Mouse (Mus musculus): ENCODE results near the gene Neto2. TPM values are rescaled to one million over a fixed set of nuclear protein-coding genes. Genes with fewer than 3 reads are reported as not detected.

The Neto2 gene
- total RNA-seq, 2 experiments from 2014 or later = 61.4 to 66.7 TPM

- DNase-seq (ENCODE audit: low spot score in 2 of 2) = no peak
- intact Hi-C loops (cut with DNase I) = no loop called here
Observed at GRCm38 (mm10) chr8:85604201-85604600, 96.5 kb downstream of the Neto2 start.

GRCm38 (mm10) chr8:85603203-85603895, 97.4 kb downstream of the Neto2 start:
- DNase-seq (ENCODE audit: low spot score in 2 of 2) = peak; percentile 55 to 64
- intact Hi-C loops (cut with DNase I) = loop anchor here (2.0 kb wide), 1 partner anchor 981 kb away; no protein-coding TSS in a partner anchor

- no peak for DNase-seq (ENCODE audit: low spot score in 2 of 2)
- intact Hi-C loops (cut with DNase I) = loop anchor here (2.0 kb wide), 1 partner anchor 982 kb away; no protein-coding TSS in a partner anchor
Observed at GRCm38 (mm10) chr8:85602737-85603136, 98.0 kb downstream of the Neto2 start.

- intact Hi-C loops (cut with DNase I) = loop anchor here (2.0 kb wide), 1 partner anchor 983 kb away; no protein-coding TSS in a partner anchor
- DNase-seq (ENCODE audit: low spot score in 2 of 2) = no peak
Observed at GRCm38 (mm10) chr8:85601741-85602140, 99.0 kb downstream of the Neto2 start.

- intact Hi-C loops (cut with DNase I) = loop anchor here (5.0 kb wide), 1 partner anchor 1310 kb away; no protein-coding TSS in a partner anchor
- no peak for DNase-seq (ENCODE audit: low spot score in 2 of 2)
Observed at GRCm38 (mm10) chr8:85597413-85598191, 103.1 kb downstream of the Neto2 start.

GRCm38 (mm10) chr8:85595391-85595790, 105.3 kb downstream of the Neto2 start:
- DNase-seq (ENCODE audit: low spot score in 2 of 2) = no peak
- intact Hi-C loops (cut with DNase I) = loop anchor here (5.0 kb wide), 1 partner anchor 1312 kb away; no protein-coding TSS in a partner anchor

GRCm38 (mm10) chr8:85594983-85595382, 105.7 kb downstream of the Neto2 start:
- DNase-seq (ENCODE audit: low spot score in 2 of 2) = no peak
- intact Hi-C loops (cut with DNase I) = loop anchor here (5.0 kb wide), 1 partner anchor 1312 kb away; no protein-coding TSS in a partner anchor

- intact Hi-C loops (cut with DNase I) = no loop called here
- no peak for DNase-seq (ENCODE audit: low spot score in 2 of 2)
Observed at GRCm38 (mm10) chr8:85593324-85593723, 107.4 kb downstream of the Neto2 start.

- no peak for DNase-seq (ENCODE audit: low spot score in 2 of 2)
- intact Hi-C loops (cut with DNase I) = no loop called here
Observed at GRCm38 (mm10) chr8:85591532-85591931, 109.2 kb downstream of the Neto2 start.

GRCm38 (mm10) chr8:85590258-85590657, 110.5 kb downstream of the Neto2 start:
- intact Hi-C loops (cut with DNase I) = no loop called here
- no peak for DNase-seq (ENCODE audit: low spot score in 2 of 2)

GRCm38 (mm10) chr8:85588596-85588995, 112.1 kb downstream of the Neto2 start:
- intact Hi-C loops (cut with DNase I) = no loop called here
- no peak for DNase-seq (ENCODE audit: low spot score in 2 of 2)

Small RNAs within 50 kb of the gene (microRNA-seq; reads per million reads assigned to microRNA genes)
- not detected for gene Mir8109

Other genes starting within 250 kb of the Neto2 start
- 10 to 100 TPM; 56.3 to 60.1 TPM for gene Gpt2, start 208.3 kb downstream of the Neto2 start, total RNA-seq (2021)
- 100 to 1,000 TPM; 179 to 197 TPM for gene Dnaja2, start 145.6 kb downstream of the Neto2 start, total RNA-seq (2021)
- 100 to 1,000 TPM; 165 to 176 TPM for gene Itfg1, start 140.0 kb upstream of the Neto2 start, total RNA-seq (2021)
- gene Phkb, start 140.0 kb upstream of the Neto2 start, total RNA-seq (2021) = 10 to 100 TPM; 37.3 to 44.9 TPM